Mouse (Mus musculus) R1 (cell line): ENCODE data around the gene Olfr711.
"Not testable (repeated sequence)": the region's sequence is repeated elsewhere in the genome, so short reads cannot be mapped to it uniquely, and the experiment has no call there.

Source experiments
- DNase-seq: peaks from one replicate; pipeline ENCODE4 v3.0.0-alpha.2; 2018; ENCODE audit warnings: low read depth, low spot score

Olfr711 gene

DNA sequence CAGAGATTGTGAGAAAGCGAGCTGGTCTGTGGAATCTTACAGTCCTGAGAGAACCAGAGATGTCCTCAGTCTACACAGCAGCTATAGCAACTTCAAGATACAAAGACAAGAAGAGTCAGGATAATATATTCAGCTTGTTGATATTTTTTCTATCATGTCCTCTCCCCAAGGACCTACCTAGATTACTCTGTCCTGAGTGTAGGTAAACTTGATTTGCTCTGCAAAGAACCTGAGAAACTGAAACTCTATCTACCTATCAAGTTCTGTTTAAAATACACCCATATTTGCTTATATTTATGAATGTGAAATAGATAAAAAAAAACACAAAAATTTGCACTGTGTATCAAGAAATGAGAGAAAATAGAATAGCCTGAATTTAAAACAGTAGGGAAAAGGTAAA is at the start of gene Olfr711:
Gene Olfr711 (minus strand): TSS at position 101 of the 400 bp plus-strand sequence.
- no peak for DNase-seq

DNA sequence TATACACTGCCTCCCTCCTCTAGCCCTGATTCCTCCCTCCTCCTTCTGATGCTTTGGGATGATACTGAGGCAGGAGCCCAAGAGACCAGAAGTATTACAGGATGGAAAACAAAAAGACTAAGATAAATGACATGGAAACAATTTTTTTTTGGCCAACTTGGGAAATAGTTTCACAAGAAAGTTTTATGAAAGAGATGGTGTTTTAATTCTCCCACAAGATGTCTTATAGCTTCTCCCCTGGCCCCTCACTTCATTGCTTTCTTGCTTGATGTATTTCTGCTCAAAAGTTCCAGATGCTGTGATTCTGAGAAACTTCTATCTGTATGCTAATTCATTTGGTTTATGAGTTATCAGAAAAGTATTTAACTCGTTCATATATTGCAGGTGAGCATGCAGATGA is 30.7 kb upstream of the Olfr711 start, which contains the start of gene Olfr2:
Gene Olfr2 (minus strand): TSS at position 101 of the 400 bp plus-strand sequence.
- DNase-seq = no peak

DNA sequence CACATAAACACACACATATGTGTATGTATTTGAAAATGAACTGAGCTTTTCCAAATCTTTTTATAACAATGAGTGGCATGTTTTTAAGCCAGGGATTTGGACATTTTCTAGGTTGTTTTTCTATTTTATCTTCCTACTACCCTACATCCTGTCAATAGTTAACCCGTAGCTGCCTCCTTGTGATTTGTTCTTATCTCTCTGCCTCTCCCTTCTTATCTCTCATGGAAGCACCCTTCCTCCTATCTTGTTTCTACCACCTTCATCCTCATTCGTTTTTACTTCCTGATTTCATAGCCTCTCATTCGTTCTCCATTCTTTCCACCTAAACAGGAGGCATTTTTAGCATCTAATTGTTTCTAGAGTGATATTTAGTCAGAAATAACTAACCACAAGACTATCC is 28.9 kb upstream of the Olfr711 start:
- DNase-seq = no peak

DNA sequence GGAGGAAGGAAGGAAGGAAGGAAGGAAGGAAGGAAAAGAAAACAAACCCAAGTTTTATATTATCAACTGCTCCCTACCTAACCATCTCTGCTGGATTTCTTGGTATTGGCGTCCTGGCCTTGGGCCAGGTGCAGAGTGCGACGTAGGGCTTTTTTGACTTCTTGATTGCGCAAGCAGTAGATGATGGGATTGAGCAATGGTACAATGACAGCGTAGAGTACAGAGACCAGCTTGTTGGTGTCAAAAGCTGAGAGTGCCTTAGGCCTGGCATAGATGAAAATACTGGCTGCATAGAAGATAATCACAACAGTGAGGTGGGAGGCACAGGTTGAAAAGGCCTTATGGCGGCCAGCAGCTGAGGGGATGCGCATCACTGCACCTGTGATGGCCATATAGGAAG is 25.5 kb upstream of the Olfr711 start:
- no peak for DNase-seq

DNA sequence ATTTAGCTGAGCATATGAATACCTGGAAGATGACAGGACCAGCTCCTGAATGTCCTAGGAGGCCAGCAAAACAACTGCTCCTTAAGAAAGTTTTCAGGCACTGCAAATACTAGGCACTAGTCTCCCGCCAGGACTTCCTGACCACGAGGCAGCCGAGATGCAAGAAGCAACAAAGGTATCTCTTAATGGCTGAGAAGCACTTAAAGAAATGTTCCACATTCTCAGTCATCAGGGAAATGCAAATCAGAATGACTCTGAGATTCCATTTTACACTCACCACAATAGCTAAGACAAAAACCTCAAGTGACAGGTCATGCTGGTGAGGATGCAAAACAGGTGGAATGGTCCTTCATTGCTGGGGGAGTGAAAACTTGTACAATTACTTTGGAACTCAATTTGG is 10.0 kb upstream of the Olfr711 start:
- peak; percentile 54 for DNase-seq

DNA sequence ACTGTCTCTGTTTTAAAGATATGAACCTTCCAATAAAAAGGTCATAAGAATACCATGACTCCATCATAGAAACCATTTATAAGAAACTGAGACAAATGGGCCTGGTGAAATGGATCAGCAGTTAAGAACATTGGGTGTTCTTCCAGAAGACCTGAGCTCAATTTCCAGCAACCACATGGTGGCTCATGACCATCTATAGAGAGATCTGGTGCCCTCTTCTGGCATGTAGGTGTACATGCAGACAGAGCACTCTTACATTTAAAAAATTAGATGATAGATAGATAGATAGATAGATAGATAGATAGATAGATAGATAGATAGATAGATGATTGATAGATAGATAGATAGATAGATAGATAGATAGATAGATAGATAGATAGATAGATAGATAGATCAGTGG is 7.8 kb downstream of the Olfr711 start:
- DNase-seq = peak; percentile 54

DNA sequence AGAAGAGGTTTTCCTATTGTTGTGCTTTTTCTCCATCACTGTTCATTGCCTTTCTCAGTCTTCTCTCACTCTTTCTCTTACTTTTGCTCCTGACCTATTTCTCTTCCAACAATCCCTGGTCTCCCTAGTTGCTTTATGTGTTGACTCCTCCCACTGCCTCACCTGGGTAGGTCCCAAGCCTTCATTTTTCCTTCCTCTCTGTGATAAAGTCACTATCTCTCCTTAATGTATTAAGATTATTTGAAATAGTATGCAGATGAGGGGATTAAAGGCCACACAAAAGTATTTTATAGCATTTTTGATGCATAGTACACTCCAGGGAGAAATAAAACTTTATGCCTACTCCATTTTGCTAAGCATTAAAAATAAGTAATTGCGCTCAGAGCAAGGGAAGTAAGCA is 11.4 kb downstream of the Olfr711 start, which contains the start of gene Olfr6:
Gene Olfr6 (minus strand): TSS at position 101 of the 400 bp plus-strand sequence.
- DNase-seq = no peak

DNA sequence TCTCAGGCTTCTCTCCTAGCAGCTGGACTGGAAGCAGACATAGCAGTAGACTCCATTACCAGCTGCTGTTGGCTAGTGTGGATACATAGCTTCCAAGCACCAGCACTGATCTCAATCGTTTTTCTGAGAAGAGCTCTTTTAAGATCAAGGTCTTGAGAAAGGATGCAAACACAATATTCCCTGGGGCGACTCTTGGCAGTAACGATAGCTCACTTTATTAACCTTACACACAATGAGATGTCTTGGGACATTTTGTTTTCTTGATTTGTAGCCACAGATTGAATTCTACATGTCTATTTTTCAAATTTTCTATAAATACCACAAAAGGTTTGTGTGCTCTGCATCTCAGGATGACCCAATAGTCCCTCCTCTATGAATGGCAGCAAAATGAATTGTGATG is 27.0 kb downstream of the Olfr711 start, which contains the start of gene Olfr710:
Gene Olfr710 (minus strand): TSS at position 101 of the 400 bp plus-strand sequence.
- no peak for DNase-seq

DNA sequence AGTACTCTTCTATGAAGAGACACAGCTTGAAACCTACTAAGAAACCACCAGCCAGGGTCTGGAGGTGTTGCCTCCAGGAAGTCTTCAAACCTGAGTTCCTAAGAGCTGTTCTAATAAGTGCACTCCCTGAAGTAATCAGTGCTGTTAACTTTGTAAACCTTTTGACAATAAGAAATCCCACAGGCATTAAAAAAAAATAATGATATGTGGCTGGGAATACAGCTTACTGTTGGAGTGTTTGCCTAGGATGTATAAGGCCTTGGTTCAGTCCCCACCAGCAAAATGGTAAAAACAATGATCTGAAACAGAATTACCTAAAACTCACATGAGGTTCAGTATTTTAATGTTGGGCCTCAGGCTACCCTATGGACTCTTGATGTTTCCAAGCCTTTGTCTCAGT is 43.1 kb downstream of the Olfr711 start, which contains the start of gene Olfr709-ps1:
Gene Olfr709-ps1 (minus strand): TSS at position 101 of the 400 bp plus-strand sequence.
- DNase-seq = no peak

DNA sequence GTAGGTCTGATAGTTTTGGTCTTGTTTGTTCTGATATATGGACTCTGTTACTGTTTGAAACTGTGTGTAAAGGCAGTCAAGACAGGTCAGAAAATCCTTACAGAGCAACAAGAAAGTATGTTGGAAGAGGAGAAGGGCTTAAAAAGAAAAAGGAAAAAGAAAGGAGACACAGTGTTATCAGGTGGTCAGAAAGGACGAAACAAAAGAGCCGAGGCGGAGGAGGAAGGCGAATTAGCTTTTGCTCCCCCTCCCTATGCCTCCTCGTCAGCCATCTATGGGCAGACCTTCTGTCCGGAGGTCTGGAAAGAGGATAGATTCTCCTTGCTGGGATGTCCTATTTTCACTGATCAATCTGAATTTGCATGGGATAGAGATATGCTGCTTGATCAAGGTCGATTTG is 54.3 kb downstream of the Olfr711 start:
- DNase-seq = not testable (repeated sequence)
